Mouse (Mus musculus): Measurements from ENCODE around the gene Tsr1. TPM values are rescaled to one million over a fixed set of nuclear protein-coding genes. Genes with fewer than 3 reads are reported as not detected.

Gene Tsr1
- polyA plus RNA-seq (2012; ENCODE audit: low replicate concordance): 11.3 and 15.7 TPM in 2 replicates

GRCm38 (mm10) chr11:74897678-74898516, at the start of gene Tsr1:
Gene Tsr1 (plus strand): TSS chr11:74898071.

DNA sequence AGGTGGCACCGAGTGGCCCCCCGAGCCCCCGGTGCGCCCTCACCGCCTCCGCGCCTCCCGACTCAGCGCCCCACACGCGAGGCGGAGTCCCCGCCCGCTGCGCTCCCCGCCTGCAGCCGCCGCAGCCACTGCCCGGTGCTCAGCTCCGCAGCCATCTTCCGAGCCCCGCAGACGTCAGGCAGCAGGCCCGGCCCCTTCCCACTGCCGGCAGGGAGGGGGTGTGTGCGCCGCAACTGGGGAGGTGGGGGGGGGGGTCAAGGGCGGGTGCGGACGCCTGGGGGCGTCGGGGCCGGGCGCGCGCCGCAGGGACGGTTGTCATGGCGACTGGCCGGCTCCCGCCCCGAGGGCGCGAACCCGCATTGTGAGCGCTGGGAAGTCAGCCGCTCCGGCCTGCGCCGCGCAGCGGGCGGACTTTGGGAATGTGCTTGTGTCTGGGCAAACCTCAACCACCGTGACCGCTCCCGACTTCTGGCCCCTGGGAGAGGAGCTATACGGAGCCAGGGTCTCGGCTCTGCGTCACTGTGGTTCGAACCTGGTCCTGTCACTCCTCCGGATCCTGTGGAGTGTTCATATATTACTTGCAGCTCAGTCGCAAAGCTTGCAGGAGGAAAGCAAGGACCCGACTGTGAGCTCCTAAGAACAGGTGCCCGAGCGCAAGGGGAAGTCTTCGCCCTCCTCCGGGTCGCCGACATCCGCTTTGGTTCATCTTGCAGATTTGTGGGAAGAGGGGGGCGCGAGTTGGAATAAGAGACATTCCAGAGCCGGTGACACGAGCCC, 782 bp upstream of the Tsr1 start, which contains the start of gene Sgsm2:
Gene Sgsm2 (minus strand): TSS at position 160 of the 777 bp plus-strand sequence.

DNA sequence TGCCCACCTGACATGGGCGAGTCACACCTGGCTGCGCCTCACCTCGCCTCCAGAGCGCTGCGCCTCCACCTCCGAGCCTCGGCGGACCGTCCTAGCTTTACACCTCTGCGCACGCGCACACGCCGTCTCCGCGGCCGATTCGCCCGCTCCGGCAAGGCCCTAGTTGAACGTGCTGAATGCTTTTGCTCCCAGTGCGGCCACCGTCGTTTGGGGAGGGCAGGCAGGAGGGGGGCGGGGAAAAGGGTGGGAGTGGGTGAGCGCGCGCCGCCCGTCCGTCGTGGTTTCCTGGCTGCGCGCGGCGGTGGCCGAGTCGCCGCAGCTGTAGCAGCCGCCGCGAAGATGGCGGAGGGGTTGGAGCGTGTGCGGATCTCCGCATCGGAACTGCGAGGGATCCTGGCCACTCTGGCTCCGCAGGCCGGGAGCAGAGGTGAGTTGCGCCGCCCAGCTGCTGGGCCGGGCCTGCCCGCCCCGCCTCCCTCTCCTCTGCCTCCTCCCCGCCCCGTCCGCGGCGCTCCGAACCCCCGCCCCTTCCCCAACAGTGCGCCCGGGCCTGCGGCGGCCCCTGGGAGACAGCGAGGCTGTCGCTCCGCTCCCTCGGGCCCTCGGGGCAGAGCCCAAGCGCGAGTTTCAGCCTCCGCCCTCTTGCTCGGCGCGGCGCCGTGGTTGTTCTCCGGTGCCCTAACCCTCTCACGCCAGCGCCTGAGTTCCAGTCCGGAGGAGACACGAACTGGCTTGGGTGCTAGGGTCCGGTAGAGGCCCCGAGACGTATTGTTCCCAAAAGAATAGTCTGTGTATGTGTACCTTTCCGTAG, 27.9 kb downstream of the Tsr1 start, which contains the start of the genes Smg6 and Srr:
Gene Smg6 (plus strand): TSS at position 247 of the 811 bp plus-strand sequence.
Gene Srr (minus strand): TSS at position 372 of the 811 bp plus-strand sequence.

Other genes with a start within 250 kb of the Tsr1 start
- 25.4 and 26.6 TPM in 2 replicates for gene Cluh, start 248.6 kb upstream of the Tsr1 start, polyA plus RNA-seq (2012; ENCODE audit: low replicate concordance)
- gene Pafah1b1, start 173.4 kb upstream of the Tsr1 start, polyA plus RNA-seq (2012; ENCODE audit: low replicate concordance): 8.9 and 12.1 TPM in 2 replicates
- gene Mettl16, start 127.2 kb upstream of the Tsr1 start, polyA plus RNA-seq (2012; ENCODE audit: low replicate concordance): 5.3 and 14.5 TPM in 2 replicates
- 148 and 345 TPM in 2 replicates for gene Mnt, start 67.2 kb upstream of the Tsr1 start, polyA plus RNA-seq (2012; ENCODE audit: low replicate concordance)
- 5.0 and 8.0 TPM in 2 replicates for gene Sgsm2, start 1.0 kb upstream of the Tsr1 start, polyA plus RNA-seq (2012; ENCODE audit: low replicate concordance)
- 58.5 and 87.1 TPM in 2 replicates for gene Smg6, start 27.8 kb downstream of the Tsr1 start, polyA plus RNA-seq (2012; ENCODE audit: low replicate concordance)
- 1.3 and 2.4 TPM in 2 replicates for gene Srr, start 27.9 kb downstream of the Tsr1 start, polyA plus RNA-seq (2012; ENCODE audit: low replicate concordance)

Measured in hematopoietic multipotent progenitor cell, adult 10-12 weeks (in vitro differentiated cells).